Mouse (Mus musculus): ENCODE measurements around the gene Ipmk. TPM values are rescaled to one million over a fixed set of nuclear protein-coding genes. Genes with fewer than 3 reads are reported as not detected.

The Ipmk gene
- polyA plus RNA-seq, 1 experiment from 2014 or later: 13.9 TPM

GRCm38 (mm10) chr10:71342030-71342805, 5.3 kb upstream of the Ipmk start:
- no peak overlapping the region for H3K4me3 ChIP-seq
- H3K36me3 ChIP-seq: peaks cover 12% of the 10 kb centered on the region
- peaks cover 78% of the 10 kb centered on the region for H3K4me1 ChIP-seq
- H3K9ac ChIP-seq: no peak overlapping the region
- WGBS (ENCODE audit: insufficient replicate concordance): 84% methylated on average over 7 of the region's 7 CpGs
- H3K27me3 ChIP-seq (replicated peaks): no peaks in the 10 kb centered on the region
- H3K9me3 ChIP-seq (replicated peaks): no peaks in the 10 kb centered on the region
- H3K27ac ChIP-seq: no peak overlapping the region
- no peak for ATAC-seq
- H3K4me2 ChIP-seq: no peak overlapping the region

GRCm38 (mm10) chr10:71343130-71343529, 4.4 kb upstream of the Ipmk start:
- 76% methylated on average over 3 of the region's 3 CpGs for WGBS (ENCODE audit: insufficient replicate concordance)
- no peaks in the 10 kb centered on the region for H3K9me3 ChIP-seq (replicated peaks)
- peak overlapping the region; percentile 89 for H3K9ac ChIP-seq
- H3K27me3 ChIP-seq (replicated peaks): no peaks in the 10 kb centered on the region
- peaks cover 12% of the 10 kb centered on the region for H3K36me3 ChIP-seq
- no peak for ATAC-seq
- peak overlapping the region; percentile 87 for H3K4me2 ChIP-seq
- peak overlapping the region; percentile 91 for H3K4me3 ChIP-seq
- H3K4me1 ChIP-seq: peaks cover 70% of the 10 kb centered on the region
- H3K27ac ChIP-seq: no peak overlapping the region

DNA sequence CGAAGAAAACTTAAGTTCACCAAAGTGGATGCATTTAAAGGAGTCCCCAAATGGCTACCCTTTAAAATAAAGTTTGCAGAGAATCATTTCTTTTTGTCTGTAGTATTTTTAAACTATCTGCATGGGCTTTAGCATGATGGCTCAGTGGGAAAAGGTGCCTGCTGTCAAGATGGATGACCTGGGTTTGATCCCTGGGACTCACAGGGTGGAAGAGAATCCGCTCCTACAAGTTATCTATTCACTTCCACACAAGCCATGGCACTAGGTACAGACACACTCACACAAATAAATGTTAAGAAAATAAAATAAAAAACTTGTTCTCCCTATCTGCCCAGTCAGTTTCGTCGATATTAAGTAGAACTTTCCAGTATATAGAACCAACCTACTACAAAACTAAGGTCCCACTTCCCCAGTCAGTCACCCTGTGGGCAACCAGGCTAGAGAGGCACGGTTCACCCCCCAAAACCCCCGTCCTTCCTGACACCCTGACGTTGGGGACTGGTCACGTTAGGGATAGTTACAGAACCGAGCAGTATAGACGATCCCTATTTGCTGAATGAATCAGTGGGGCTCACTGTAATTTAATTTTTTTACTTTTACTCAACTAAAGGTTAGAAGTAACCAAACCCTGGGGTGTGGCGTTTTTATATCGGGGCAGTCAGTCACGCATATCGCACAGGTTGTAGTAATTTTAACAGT, 3.8 kb upstream of the Ipmk start:
- H3K27me3 ChIP-seq (replicated peaks): no peaks in the 10 kb centered on the region
- peak overlapping the region; percentile 48; the same call in 1 of the 2 replicates for H3K27ac ChIP-seq
- peak overlapping the region; percentile 87 for H3K4me2 ChIP-seq
- no peaks in the 10 kb centered on the region for H3K9me3 ChIP-seq (replicated peaks)
- H3K4me1 ChIP-seq: peaks cover 71% of the 10 kb centered on the region
- ATAC-seq: no peak
- peaks cover 12% of the 10 kb centered on the region for H3K36me3 ChIP-seq
- peak overlapping the region; percentile 89 for H3K9ac ChIP-seq
- H3K4me3 ChIP-seq: peak overlapping the region; percentile 91
- 16% methylated on average over 14 of the region's 14 CpGs for WGBS (ENCODE audit: insufficient replicate concordance)

DNA sequence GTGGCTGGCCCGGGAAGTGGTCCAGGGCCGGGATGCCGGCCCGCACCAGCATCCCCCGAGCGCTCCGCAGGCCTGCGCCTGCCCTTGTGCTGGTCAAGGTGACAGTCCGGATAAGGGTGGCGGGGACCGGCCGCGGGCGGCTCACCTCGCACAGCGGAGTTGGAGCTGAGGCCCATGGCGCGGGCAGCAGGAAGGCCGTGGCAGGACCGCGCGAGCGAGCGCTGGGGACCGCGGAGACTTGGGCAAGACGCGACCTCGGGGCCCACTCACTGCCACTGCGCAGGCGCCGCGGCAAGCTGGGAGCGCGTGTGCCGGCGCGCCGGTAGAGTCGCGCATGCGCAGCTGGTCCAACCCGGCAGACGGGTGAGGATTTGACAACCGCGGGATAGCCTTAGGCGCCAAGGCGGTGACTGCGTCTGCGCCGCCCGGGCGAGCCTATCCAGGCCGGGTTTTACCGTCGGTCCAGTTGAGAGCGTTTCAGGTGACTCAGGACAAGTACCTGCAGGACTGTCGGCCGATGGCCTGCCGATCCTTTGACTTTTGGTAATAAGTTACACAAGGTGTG, 2.9 kb upstream of the Ipmk start, which contains the start of gene Cisd1:
Gene Cisd1 (minus strand): TSS at position 376 of the 565 bp plus-strand sequence.
- H3K36me3 ChIP-seq: peaks cover 12% of the 10 kb centered on the region
- peak; percentile 77 for ATAC-seq
- H3K9me3 ChIP-seq (replicated peaks): no peaks in the 10 kb centered on the region
- H3K4me1 ChIP-seq: peaks cover 71% of the 10 kb centered on the region
- H3K9ac ChIP-seq: peak within 1 kb of the TSS; percentile 89
- WGBS (ENCODE audit: insufficient replicate concordance): under 1% methylated on average over 60 of the region's 60 CpGs
- H3K27me3 ChIP-seq (replicated peaks): no peaks in the 10 kb centered on the region
- peak within 1 kb of the TSS; percentile 87 for H3K4me2 ChIP-seq
- peak within 1 kb of the TSS; percentile 91 for H3K4me3 ChIP-seq
- peak within 1 kb of the TSS; percentile 82 for H3K27ac ChIP-seq

DNA sequence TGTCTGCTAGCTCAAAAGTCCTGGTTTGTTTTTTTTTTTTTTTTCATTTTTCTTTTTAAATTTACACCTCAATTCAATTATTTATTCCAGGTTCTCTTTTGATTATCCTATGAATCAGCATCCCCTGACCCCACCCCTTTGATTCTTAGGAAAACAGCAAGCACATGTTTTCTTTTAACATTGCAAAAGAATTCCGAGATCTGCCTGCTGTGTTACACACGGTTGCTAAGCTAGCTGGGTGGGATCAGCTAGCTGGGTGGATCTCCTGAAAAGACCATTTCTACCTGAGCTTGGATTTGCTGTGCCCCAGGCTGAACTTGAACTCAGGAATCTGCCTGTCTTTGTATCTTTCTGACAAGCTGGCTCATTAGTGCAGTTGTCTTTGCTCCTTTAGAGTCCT, 1.5 kb upstream of the Ipmk start:
- peak overlapping the region; percentile 89 for H3K27ac ChIP-seq

GRCm38 (mm10) chr10:71346722-71347508, 648 bp upstream of the Ipmk start:
- WGBS (ENCODE audit: insufficient replicate concordance): 11% methylated on average over 13 of the region's 13 CpGs

More for the DNA sequence above, 1.5 kb upstream of the Ipmk start:
- WGBS (ENCODE audit: insufficient replicate concordance): 56% methylated on average over 2 of the region's 2 CpGs
- Histone ChIP-seq H3K9me3 (replicated peaks) (no peaks in the 10 kb centered on the region), H3K9ac (peak overlapping the region; percentile 93; the same call in 1 of the 2 replicates), H3K27me3 (replicated peaks) (no peaks in the 10 kb centered on the region), H3K4me3 (no peak overlapping the region; the same call in 1 of the 2 replicates), H3K4me1 (peaks cover 68% of the 10 kb centered on the region), H3K36me3 (peaks cover 22% of the 10 kb centered on the region), H3K4me2 (peak overlapping the region; percentile 92)
- no peak for ATAC-seq

GRCm38 (mm10) chr10:71347964-71348636, 537 bp downstream of the Ipmk start:
- under 1% methylated on average over 47 of the region's 48 CpGs for WGBS (ENCODE audit: insufficient replicate concordance)

More at GRCm38 (mm10) chr10:71346722-71347508, 648 bp upstream of the Ipmk start:
- peaks cover 66% of the 10 kb centered on the region for H3K4me1 ChIP-seq
- H3K27me3 ChIP-seq (replicated peaks): no peaks in the 10 kb centered on the region
- H3K4me3 ChIP-seq: peak overlapping the region; percentile 91
- peak overlapping the region; percentile 93 for H3K9ac ChIP-seq
- H3K4me2 ChIP-seq: peak overlapping the region; percentile 92
- no peaks in the 10 kb centered on the region for H3K9me3 ChIP-seq (replicated peaks)
- H3K36me3 ChIP-seq: peaks cover 24% of the 10 kb centered on the region
- ATAC-seq: no peak
- H3K27ac ChIP-seq: peak overlapping the region; percentile 89

GRCm38 (mm10) chr10:71348637-71349280, 1.2 kb downstream of the Ipmk start:
- WGBS (ENCODE audit: insufficient replicate concordance): 8% methylated on average over 16 of the region's 16 CpGs
- Histone ChIP-seq H3K27ac (no peak overlapping the region; the same call in none of the 2 replicates), H3K9ac (peak overlapping the region; percentile 93), H3K4me3 (peak overlapping the region; percentile 91), H3K27me3 (replicated peaks) (no peaks in the 10 kb centered on the region), H3K4me2 (peak overlapping the region; percentile 92), H3K9me3 (replicated peaks) (no peaks in the 10 kb centered on the region), H3K36me3 (peaks cover 30% of the 10 kb centered on the region), H3K4me1 (peaks cover 50% of the 10 kb centered on the region)
- ATAC-seq: no peak

More at GRCm38 (mm10) chr10:71347964-71348636, 537 bp downstream of the Ipmk start:
- H3K4me1 ChIP-seq: peaks cover 57% of the 10 kb centered on the region
- peak overlapping the region; percentile 89 for H3K27ac ChIP-seq
- H3K9ac ChIP-seq: peak overlapping the region; percentile 93
- peak; percentile 13 for ATAC-seq
- no peaks in the 10 kb centered on the region for H3K9me3 ChIP-seq (replicated peaks)
- no peaks in the 10 kb centered on the region for H3K27me3 ChIP-seq (replicated peaks)
- peak overlapping the region; percentile 92 for H3K4me2 ChIP-seq
- H3K4me3 ChIP-seq: peak overlapping the region; percentile 91
- peaks cover 23% of the 10 kb centered on the region for H3K36me3 ChIP-seq

GRCm38 (mm10) chr10:71349290-71349689, 1.7 kb downstream of the Ipmk start:
- Histone ChIP-seq H3K4me1 (peaks cover 45% of the 10 kb centered on the region), H3K4me3 (peak overlapping the region; percentile 91), H3K9ac (peak overlapping the region; percentile 93; the same call in 1 of the 2 replicates), H3K4me2 (peak overlapping the region; percentile 92), H3K27me3 (replicated peaks) (no peaks in the 10 kb centered on the region), H3K36me3 (peaks cover 32% of the 10 kb centered on the region), H3K9me3 (replicated peaks) (no peaks in the 10 kb centered on the region), H3K27ac (no peak overlapping the region; the same call in 1 of the 2 replicates)
- no peak for ATAC-seq
- 63% methylated on average over 1 of the region's 1 CpGs for WGBS (ENCODE audit: insufficient replicate concordance)

- Histone ChIP-seq H3K9ac (no peak overlapping the region), H3K4me2 (no peak overlapping the region), H3K4me3 (no peak overlapping the region), H3K27me3 (replicated peaks) (no peaks in the 10 kb centered on the region), H3K4me1 (peaks cover 31% of the 10 kb centered on the region), H3K36me3 (peaks cover 32% of the 10 kb centered on the region), H3K27ac (no peak overlapping the region), H3K9me3 (replicated peaks) (no peaks in the 10 kb centered on the region)
- 85% methylated on average over 7 of the region's 7 CpGs for WGBS (ENCODE audit: insufficient replicate concordance)
- ATAC-seq: no peak
Measured at GRCm38 (mm10) chr10:71351301-71351700, 3.7 kb downstream of the Ipmk start.

Data from liver, embryonic 12.5 days (tissue).